Mouse (Mus musculus) adrenal gland, postnatal 25 days (tissue): Measurements from ENCODE around the gene Ttk. TPM values are rescaled to one million over a fixed set of nuclear protein-coding genes. Genes with fewer than 3 reads are reported as not detected.

ENCODE experiments used
- DNase-seq: peaks from one replicate; pipeline ENCODE4 v3.0.0; 2021; ENCODE audit warnings: mixed read lengths
- long read RNA-seq: library from polyadenylated mRNA; stranded (forward); transcript quantifications from one replicate; pipeline ENCODE4 v2.0.0, GENCODE M21; 2021
- total RNA-seq: library from RNA; stranded (reverse); gene quantifications from 2 replicates; pipeline ENCODE4 v1.2.3, GENCODE M21; 2021

The Ttk gene
- total RNA-seq: 3.3 and 4.4 TPM in 2 replicates
- long read RNA-seq, partial matches to known transcripts: 0 of 1 reads
- long read RNA-seq, other reads (novel, unspliced or antisense): 1 of 1 reads

- DNase-seq: peak; percentile 90
Measured at GRCm38 (mm10) chr9:83833811-83834747, at the start of gene Ttk. Gene Ttk, plus strand, starts transcription at chr9:83834689.

- DNase-seq: no peak
Measured at GRCm38 (mm10) chr9:83785501-83785900, 49.0 kb upstream of the Ttk start.

GRCm38 (mm10) chr9:83789326-83789725 is 45.2 kb upstream of the Ttk start:
- DNase-seq: no peak

DNA sequence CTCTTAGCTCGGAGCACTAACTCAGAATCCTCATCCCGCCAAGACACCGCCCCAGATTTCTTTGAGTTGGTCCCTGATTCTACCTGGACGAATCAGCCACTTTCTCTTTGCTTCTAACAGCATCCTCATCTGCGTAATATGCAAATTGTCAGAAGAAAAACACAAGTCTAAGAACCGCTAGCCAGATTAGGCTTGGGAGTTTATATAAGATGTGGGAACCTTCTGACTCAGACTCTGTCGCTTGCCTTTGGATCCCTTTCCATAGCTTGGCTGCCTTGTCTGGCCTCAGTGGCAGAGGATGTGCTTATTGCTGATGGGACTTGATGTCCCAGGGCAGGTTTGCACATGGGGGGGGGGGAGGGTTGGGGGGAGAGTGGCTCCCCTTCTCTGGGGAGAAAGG is 37.6 kb upstream of the Ttk start:
- DNase-seq: no peak

DNA sequence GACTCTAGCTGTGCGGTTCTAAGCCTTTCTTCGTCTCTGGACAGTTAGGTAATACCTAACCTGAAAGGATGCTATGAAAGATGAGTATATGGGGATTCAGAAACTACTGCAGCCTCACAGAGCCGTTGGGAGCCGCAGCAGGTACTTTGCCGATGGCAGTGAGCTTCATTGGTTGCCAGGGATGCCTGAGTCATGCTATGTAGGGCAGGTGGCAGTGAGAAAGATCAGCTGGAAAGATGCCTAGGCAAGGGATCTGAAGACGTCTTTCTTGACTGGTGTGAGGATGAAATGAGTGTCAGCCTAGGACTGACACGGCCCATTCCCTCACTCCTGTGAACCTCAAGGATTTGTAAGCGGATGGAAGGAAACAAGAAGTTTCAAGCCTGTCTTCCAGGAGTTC is 36.6 kb upstream of the Ttk start:
- DNase-seq: no peak

GRCm38 (mm10) chr9:83804341-83804740 is 30.1 kb upstream of the Ttk start:
- no peak for DNase-seq

- DNase-seq: peak; percentile 8
Measured at GRCm38 (mm10) chr9:83805164-83805976, 29.1 kb upstream of the Ttk start.

GRCm38 (mm10) chr9:83805977-83806815 is 28.3 kb upstream of the Ttk start, which contains the start of gene Elovl4:
Gene Elovl4, minus strand, starts transcription at chr9:83806277.
- DNase-seq: peak; percentile 71

- DNase-seq: peak; percentile 35
Measured at GRCm38 (mm10) chr9:83807562-83807961, 26.9 kb upstream of the Ttk start.

DNA sequence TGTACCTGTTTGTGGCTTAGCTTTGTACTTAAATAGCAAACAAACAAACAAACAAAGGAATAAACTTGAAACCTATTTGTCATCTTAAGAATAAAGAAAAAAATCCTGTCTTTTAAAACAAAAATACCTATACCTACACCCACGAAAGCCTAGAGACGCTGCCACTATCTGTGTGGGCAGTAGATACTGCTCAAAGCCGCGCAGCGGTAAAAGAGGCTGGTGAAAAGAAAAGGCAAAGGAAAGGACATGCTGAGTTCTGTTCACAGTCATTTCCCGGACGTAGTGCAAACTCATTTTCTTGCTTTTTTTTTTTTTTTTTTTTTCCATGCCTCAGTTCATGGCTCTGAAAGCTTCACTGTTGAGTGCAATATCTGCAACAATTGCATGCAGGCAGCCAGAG is 15.3 kb upstream of the Ttk start:
- no peak for DNase-seq

GRCm38 (mm10) chr9:83820976-83821375 is 13.5 kb upstream of the Ttk start:
- peak; percentile 6 for DNase-seq

DNA sequence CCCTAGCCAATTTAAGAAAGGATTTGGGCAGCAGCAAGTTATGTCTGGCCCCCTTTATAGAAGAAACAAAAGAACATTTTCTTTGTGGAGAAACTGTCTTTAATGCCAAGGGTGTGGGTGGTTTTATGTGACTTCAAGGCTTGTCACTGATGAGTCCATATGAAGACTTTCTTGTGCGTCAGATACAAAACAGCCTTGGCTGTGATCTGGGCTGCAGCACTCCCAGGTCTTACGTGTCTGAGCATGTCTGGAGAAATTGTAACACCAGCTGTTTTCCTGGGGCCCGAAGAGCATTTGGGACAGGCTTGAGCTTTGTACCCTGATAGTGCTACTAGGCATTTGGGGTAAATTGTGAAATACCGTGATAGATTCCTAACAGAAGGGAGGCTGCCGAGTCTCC is 11.6 kb upstream of the Ttk start:
- no peak for DNase-seq

DNA sequence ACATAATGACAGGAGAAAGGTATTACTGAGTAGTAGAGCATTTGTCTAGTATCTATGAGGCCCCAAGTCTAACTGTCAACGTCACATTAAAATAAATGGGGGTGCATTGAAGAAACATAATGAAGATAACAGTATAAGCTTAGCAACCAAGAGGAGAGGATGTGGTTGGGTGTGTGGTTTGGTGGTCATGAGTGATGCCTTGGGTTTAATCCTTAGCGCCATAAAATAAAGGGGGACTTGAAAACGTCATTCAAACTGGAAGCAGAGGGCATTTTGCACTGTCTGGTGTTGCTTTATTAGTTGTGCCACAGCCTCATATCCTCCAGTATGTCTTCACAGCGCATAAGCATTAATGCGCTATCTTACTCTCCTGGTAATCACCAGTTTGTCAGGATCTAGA is 4.6 kb upstream of the Ttk start:
- no peak for DNase-seq

DNA sequence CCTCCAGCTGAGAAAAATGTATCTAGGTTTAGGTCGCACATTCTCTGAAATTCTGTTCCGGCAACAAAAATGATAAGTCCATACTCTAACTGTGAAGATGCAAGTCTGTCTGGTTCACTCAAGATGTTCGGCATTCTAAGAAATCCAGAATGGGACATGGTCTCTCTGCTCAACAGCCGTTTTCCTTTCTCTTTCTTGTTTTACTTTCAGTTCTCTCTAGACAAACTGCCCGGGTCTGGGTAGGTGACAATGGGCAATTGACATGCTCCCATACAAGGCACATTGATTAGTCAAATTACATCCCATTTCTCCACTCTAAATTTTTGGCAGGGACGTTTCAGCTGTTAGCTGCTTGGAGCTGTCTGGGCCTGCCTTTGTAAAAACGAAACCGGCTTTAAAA is 3.3 kb upstream of the Ttk start:
- no peak for DNase-seq

DNA sequence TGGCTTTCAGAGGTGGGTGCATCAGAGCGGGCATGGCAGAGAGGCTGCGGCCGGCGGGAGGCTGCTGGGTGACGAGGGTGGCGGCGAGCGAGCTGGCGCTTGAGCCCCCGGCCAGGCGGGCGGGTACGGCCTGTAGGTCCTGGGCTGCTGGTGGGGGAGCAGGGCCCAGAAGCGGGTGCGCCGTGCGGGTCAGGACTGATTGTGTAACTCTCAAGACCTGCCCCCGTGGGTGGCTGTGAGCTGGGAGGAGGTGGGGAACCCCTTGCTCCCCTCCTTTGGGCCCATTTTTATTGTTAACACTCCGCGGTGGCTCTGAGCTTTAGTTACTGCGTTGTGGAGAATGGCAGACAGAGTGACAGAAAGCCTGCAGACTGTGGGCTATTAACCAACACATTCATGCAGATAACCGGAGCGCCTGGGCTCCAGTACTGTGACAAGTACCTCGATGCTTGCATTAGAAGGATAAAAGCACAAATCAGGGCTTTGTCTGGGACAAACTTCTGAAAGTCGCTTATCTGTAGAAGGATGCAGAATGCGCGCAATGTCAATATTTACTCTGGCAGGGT is 342 bp downstream of the Ttk start:
- no peak for DNase-seq

GRCm38 (mm10) chr9:83852464-83852863 is 18.0 kb downstream of the Ttk start:
- no peak for DNase-seq

DNA sequence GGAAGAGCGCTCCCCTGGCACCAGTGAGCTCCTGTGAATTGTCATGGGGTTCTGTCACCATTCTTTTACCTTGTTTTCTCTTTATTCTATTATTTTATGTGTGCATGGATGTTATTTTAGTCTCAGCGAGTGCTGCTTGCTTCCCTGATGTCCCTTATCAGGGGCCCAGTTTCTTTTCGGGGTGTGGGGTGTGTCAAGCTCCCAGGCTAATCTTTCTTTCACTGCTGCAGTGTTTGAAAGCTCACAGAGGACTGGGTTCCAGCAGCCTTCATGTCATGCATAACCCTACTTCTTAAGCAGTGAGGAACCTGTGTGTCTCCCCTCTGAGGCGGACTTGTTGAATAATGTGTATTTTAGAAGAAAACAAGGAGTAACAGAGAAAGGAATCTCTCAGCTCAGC is 30.7 kb downstream of the Ttk start:
- DNase-seq: no peak

GRCm38 (mm10) chr9:83882191-83882590 is 47.7 kb downstream of the Ttk start:
- DNase-seq: peak; percentile 11

DNA sequence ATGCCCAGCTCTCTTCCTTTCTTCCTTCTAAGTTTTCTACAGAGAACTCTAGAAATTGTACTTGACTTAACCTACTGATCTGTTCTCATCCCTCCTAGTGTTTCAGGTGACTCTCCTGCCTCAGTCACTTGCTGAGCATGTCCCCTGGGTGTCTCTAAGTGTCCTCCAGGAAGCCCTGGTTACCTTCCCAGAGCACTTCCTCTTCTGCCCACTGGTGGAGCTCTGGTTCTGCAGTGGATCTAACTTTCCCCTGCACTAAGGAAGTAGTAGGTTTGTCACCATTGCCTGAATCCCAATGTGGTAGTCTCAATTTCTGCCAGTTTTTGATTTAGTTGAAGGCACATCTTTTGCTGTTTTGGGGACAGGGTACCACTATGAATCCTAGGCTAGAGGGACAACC is 51.7 kb downstream of the Ttk start:
- DNase-seq: no peak

DNA sequence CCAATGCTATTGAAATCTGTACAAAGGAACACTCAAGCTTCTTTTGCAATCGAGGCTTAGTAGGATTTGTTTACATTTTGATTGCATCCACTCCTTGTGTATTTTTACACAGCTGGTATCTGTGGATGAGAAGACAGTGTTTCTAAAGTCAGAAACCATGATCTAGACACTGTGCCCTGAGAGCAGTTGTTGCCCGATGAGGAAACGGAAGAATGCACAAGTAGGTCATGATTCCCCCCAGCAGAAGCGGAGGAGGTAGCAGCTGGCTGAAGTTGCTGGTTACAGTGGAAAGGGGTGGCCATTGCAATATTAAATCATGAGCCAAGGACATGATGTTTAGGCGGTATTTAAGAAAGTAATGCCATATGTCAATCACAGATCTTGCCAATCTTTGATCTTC is 53.7 kb downstream of the Ttk start:
- DNase-seq: no peak

- DNase-seq: no peak
Measured at GRCm38 (mm10) chr9:83893073-83893472, 58.6 kb downstream of the Ttk start.
